Mouse (Mus musculus): ENCODE data around the gene 1700020N01Rik. TPM values are rescaled to one million over a fixed set of nuclear protein-coding genes. Genes with fewer than 3 reads are reported as not detected.

The 1700020N01Rik gene
- polyA plus RNA-seq, 1 experiment from 2014 or later, result 0.26 TPM

DNA sequence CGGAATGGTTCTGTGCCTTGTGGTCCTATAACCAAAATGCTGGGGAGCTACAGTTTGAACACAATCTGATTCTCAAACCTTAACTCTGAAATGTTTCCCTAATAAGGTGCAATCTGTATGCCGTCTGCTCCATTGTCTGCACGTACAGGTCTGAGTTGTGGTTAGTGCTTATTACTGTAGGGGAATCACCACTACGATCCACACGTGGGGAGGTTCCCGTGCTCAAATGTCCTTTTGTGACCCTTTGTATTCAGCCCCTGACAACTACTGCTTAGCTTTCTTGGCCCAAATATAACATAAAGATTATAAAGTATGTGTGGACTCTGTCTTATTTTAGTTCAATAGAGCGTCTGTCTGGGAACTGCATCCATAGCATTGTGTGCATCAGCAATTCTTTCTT, 29.1 kb downstream of the 1700020N01Rik start:
- H3K36me3 ChIP-seq (ENCODE audit: control insufficient read depth, insufficient read depth, low read length), result no peaks in the 10 kb centered on the region
- no peaks in the 10 kb centered on the region for H3K9me3 ChIP-seq (ENCODE audit: control insufficient read depth, low read length)
- 82% methylated on average over 7 of the region's 7 CpGs for WGBS
- no peak overlapping the region for H3K4me3 ChIP-seq (ENCODE audit: control insufficient read depth in 1 of 2, insufficient read depth in 1 of 2, low read depth in 1 of 2, low read length in 2 of 2)
- no peak overlapping the region for H3K4me2 ChIP-seq (ENCODE audit: low read length)
- no peak for ATAC-seq (ENCODE audit: insufficient number of reproducible peaks, insufficient read depth, low FRiP score, low read depth)
- no peak overlapping the region for H3K27ac ChIP-seq (replicated peaks in 1 of 2; ENCODE audit: control insufficient read depth in 1 of 2, insufficient read depth in 1 of 2, low read depth in 2 of 2, low read length in 2 of 2)
- no peaks in the 10 kb centered on the region; a peak in 1 of 4 replicates for H3K4me1 ChIP-seq (ENCODE audit: control insufficient read depth in 2 of 2, insufficient read depth in 2 of 2, low read length in 2 of 2)
- H3K27me3 ChIP-seq (ENCODE audit: control insufficient read depth, insufficient read depth, low read length), result no peaks in the 10 kb centered on the region
- H3K9ac ChIP-seq (ENCODE audit: low read length), result no peak overlapping the region

DNA sequence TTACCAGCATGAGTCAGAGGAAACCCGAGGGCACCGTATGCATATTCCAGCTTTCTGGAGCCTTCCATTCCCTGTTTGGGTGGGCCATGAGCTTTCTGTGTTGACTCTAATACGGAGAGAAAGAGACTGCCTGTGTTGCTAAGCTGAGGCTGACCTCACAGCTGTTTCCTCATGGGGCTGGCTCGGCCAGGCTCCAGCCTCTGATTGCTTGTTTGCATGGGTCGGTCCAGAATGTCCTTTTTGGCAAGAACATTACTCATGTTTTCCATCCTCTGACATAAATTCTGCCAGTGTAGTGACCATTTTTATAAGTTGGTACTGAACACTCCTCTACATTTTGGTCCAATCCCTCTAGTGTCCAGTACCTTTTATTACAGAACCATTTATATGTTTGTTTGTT, 35.6 kb downstream of the 1700020N01Rik start:
- no peak for ATAC-seq (ENCODE audit: insufficient number of reproducible peaks, insufficient read depth, low FRiP score, low read depth)

DNA sequence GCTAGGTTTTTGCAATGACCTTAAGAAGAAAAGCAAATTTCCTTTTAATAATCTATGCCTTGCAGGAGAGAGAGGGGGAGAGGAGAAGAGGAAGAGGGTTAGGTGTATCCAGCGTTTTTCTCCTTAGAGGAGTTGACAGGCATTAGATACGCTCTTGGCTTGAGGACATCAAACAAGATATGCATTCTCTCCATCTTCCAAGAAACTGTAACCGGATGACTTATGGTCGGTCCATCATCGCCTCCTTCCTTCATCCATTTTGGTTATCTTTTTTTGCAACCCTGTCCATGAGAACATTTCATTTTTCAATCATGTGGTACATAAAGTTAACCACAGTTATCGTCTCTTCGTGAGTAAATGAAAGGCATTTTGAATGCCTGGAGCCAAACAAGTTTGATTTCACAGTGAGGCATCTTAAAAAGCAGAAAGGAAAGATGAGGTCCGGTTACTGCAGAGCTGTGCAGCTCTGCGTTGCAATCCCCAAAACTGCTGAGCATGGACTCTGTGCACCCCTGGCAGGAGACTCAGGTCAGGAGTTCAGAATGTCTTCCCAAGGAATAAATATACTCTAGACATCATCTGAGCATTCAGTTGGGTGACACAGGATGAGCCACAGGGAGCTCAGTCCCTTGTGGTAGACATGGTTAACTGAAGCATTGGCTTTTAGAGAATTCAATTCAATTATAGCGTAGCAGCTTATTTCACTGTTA, 36.2 kb downstream of the 1700020N01Rik start:
- H3K4me3 ChIP-seq (ENCODE audit: control insufficient read depth in 1 of 2, insufficient read depth in 1 of 2, low read depth in 1 of 2, low read length in 2 of 2), result no peak overlapping the region
- no peak for ATAC-seq (ENCODE audit: insufficient number of reproducible peaks, insufficient read depth, low FRiP score, low read depth)
- 76% methylated on average over 10 of the region's 10 CpGs for WGBS

More for the DNA sequence above, 35.6 kb downstream of the 1700020N01Rik start:
- Histone ChIP-seq H3K4me3 (ENCODE audit: control insufficient read depth in 1 of 2, insufficient read depth in 1 of 2, low read depth in 1 of 2, low read length in 2 of 2) (no peak overlapping the region), H3K9me3 (ENCODE audit: control insufficient read depth, low read length) (no peaks in the 10 kb centered on the region), H3K4me1 (ENCODE audit: control insufficient read depth in 2 of 2, insufficient read depth in 2 of 2, low read length in 2 of 2) (peaks cover 2 to 8% of the 10 kb centered on the region in 2 experiments; a peak in 1 of 4 replicates), H3K27ac (replicated peaks in 1 of 2; ENCODE audit: control insufficient read depth in 1 of 2, insufficient read depth in 1 of 2, low read depth in 2 of 2, low read length in 2 of 2) (no peak overlapping the region), H3K27me3 (ENCODE audit: control insufficient read depth, insufficient read depth, low read length) (no peaks in the 10 kb centered on the region), H3K36me3 (ENCODE audit: control insufficient read depth, insufficient read depth, low read length) (no peaks in the 10 kb centered on the region), H3K9ac (ENCODE audit: low read length) (no peak overlapping the region), H3K4me2 (ENCODE audit: low read length) (no peak overlapping the region)
- WGBS, result 52% methylated on average over 5 of the region's 5 CpGs

DNA sequence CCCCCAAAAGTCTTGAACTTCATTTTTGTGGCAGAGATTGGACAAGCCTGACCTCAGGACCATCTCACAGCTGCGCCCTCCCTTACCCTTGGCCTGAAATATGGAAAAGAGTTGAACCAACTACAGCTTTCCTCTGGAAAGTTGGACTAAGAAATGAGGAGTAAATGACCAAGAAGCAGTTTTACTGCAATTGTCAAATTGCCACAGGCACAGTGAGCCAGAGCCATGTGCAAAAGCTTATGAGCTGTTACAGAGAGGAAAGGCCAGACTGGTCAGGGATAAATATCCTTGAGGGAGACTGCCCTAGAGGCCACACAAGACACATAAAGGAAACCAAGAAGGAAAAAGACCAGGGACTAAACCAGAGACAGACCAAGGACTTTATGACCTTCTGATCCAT, 38.5 kb downstream of the 1700020N01Rik start:
- ATAC-seq (ENCODE audit: insufficient number of reproducible peaks, insufficient read depth, low FRiP score, low read depth), result no peak
- Histone ChIP-seq H3K27ac (replicated peaks in 1 of 2; ENCODE audit: control insufficient read depth in 1 of 2, insufficient read depth in 1 of 2, low read depth in 2 of 2, low read length in 2 of 2) (no peak overlapping the region), H3K4me2 (ENCODE audit: low read length) (no peak overlapping the region), H3K27me3 (ENCODE audit: control insufficient read depth, insufficient read depth, low read length) (no peaks in the 10 kb centered on the region), H3K4me3 (ENCODE audit: control insufficient read depth in 1 of 2, insufficient read depth in 1 of 2, low read depth in 1 of 2, low read length in 2 of 2) (no peak overlapping the region), H3K4me1 (ENCODE audit: control insufficient read depth in 2 of 2, insufficient read depth in 2 of 2, low read length in 2 of 2) (peaks cover 2 to 19% of the 10 kb centered on the region in 2 experiments; a peak in 2 of 4 replicates), H3K9me3 (ENCODE audit: control insufficient read depth, low read length) (no peaks in the 10 kb centered on the region), H3K36me3 (ENCODE audit: control insufficient read depth, insufficient read depth, low read length) (no peaks in the 10 kb centered on the region), H3K9ac (ENCODE audit: low read length) (no peak overlapping the region)
- WGBS, result 97% methylated on average over 1 of the region's 1 CpGs

More for the DNA sequence above, 36.2 kb downstream of the 1700020N01Rik start:
- Histone ChIP-seq H3K27ac (replicated peaks in 1 of 2; ENCODE audit: control insufficient read depth in 1 of 2, insufficient read depth in 1 of 2, low read depth in 2 of 2, low read length in 2 of 2) (no peak overlapping the region), H3K27me3 (ENCODE audit: control insufficient read depth, insufficient read depth, low read length) (no peaks in the 10 kb centered on the region), H3K36me3 (ENCODE audit: control insufficient read depth, insufficient read depth, low read length) (no peaks in the 10 kb centered on the region), H3K9ac (ENCODE audit: low read length) (no peak overlapping the region), H3K4me2 (ENCODE audit: low read length) (no peak overlapping the region), H3K4me1 (ENCODE audit: control insufficient read depth in 2 of 2, insufficient read depth in 2 of 2, low read length in 2 of 2) (peaks cover 2 to 8% of the 10 kb centered on the region in 2 experiments; a peak in 1 of 4 replicates), H3K9me3 (ENCODE audit: control insufficient read depth, low read length) (no peaks in the 10 kb centered on the region)

DNA sequence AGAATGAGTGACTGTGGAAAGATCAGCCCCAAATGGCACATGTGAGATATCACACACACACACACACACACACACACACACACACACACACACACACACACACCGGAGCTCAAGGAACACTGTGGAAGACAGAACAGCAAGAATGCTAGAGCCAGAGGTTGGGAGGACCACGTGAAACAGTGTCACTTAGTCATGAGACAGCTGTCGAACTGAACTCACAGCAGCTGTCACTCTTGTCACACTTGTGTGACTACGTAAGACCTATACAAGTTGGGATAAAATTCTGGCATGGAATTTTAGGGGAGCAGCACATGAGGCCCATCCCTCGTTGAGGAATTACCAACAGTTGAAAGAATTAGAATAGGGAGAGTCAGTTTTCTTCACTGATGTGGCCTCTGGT, 39.7 kb downstream of the 1700020N01Rik start:
- Histone ChIP-seq H3K27me3 (ENCODE audit: control insufficient read depth, insufficient read depth, low read length) (no peaks in the 10 kb centered on the region), H3K36me3 (ENCODE audit: control insufficient read depth, insufficient read depth, low read length) (no peaks in the 10 kb centered on the region), H3K4me2 (ENCODE audit: low read length) (no peak overlapping the region), H3K27ac (replicated peaks in 1 of 2; ENCODE audit: control insufficient read depth in 1 of 2, insufficient read depth in 1 of 2, low read depth in 2 of 2, low read length in 2 of 2) (no peak overlapping the region), H3K9me3 (ENCODE audit: control insufficient read depth, low read length) (no peaks in the 10 kb centered on the region), H3K4me3 (ENCODE audit: control insufficient read depth in 1 of 2, insufficient read depth in 1 of 2, low read depth in 1 of 2, low read length in 2 of 2) (no peak overlapping the region), H3K9ac (ENCODE audit: low read length) (no peak overlapping the region), H3K4me1 (ENCODE audit: control insufficient read depth in 2 of 2, insufficient read depth in 2 of 2, low read length in 2 of 2) (peaks cover 4 to 21% of the 10 kb centered on the region in 2 experiments)
- 62% methylated on average over 5 of the region's 5 CpGs for WGBS
- ATAC-seq (ENCODE audit: insufficient number of reproducible peaks, insufficient read depth, low FRiP score, low read depth), result no peak

DNA sequence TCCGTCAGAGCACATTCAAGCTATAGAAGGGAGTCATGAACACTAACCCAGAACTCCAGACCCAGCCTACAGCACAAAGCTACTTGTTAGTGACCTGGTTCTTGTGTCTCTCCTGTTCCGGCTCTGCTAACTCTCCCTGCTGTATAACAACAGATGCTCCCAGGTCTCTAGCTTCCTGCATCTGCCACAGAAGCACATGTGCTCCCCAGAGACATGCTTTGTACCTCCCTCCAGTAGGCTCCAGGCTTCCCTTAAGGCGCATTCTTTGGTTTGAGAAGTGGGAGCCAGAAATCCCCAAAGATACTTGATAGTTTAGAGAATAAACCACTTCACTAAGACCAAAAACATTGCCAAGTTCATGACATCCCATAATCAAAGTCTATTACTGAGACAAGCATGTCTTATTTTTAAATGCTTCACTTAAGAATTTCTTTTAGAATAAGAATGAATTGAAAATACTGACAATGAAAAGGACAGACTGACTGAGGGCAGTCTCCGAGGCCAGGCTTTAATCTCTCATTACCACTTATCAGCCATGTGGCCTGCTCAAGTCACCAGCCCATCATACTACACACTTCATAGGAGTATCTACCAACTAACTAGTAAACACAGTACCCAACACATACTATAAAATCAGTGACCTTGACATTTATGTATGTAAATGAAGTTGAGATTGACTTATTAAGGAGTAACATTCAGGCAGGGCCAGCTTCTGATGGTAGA, 43.2 kb downstream of the 1700020N01Rik start:
- no peaks in the 10 kb centered on the region for H3K27me3 ChIP-seq (ENCODE audit: control insufficient read depth, insufficient read depth, low read length)

DNA sequence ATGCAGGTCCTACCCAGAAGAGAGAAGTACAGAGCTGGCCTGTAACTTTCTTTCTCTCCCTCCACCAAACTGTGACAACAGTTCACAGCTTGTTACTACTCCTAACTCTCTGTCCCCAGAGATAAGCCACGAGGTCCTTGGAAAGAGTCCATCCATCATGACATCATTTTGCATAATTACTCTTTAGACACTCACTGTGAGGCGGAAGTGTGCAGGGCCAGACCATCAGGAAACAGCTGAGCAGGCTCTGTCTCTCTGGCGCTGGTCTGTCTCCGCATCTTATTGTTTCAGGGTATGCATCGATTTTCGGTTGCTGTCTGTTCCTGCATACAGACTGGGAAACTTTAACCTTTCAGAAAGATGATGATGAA, 43.8 kb downstream of the 1700020N01Rik start:
- H3K27ac ChIP-seq (replicated peaks in 1 of 2; ENCODE audit: control insufficient read depth in 1 of 2, insufficient read depth in 1 of 2, low read depth in 2 of 2, low read length in 2 of 2), result peak overlapping the region in 1 of 2 experiments; percentile 29; a peak in 2 of 4 replicates
- H3K4me1 ChIP-seq (ENCODE audit: control insufficient read depth in 2 of 2, insufficient read depth in 2 of 2, low read length in 2 of 2), result peaks cover 3 to 13% of the 10 kb centered on the region in 2 experiments
- 30% methylated on average over 6 of the region's 6 CpGs for WGBS
- H3K9me3 ChIP-seq (ENCODE audit: control insufficient read depth, low read length), result no peaks in the 10 kb centered on the region
- no peaks in the 10 kb centered on the region for H3K27me3 ChIP-seq (ENCODE audit: control insufficient read depth, insufficient read depth, low read length)
- H3K4me3 ChIP-seq (ENCODE audit: control insufficient read depth in 1 of 2, insufficient read depth in 1 of 2, low read depth in 1 of 2, low read length in 2 of 2), result no peak overlapping the region
- peak; percentile 78 for ATAC-seq (ENCODE audit: insufficient number of reproducible peaks, insufficient read depth, low FRiP score, low read depth)
- no peak overlapping the region for H3K4me2 ChIP-seq (ENCODE audit: low read length)
- H3K36me3 ChIP-seq (ENCODE audit: control insufficient read depth, insufficient read depth, low read length), result no peaks in the 10 kb centered on the region
- H3K9ac ChIP-seq (ENCODE audit: low read length), result no peak overlapping the region

More for the DNA sequence above, 43.2 kb downstream of the 1700020N01Rik start:
- Histone ChIP-seq H3K4me3 (ENCODE audit: control insufficient read depth in 1 of 2, insufficient read depth in 1 of 2, low read depth in 1 of 2, low read length in 2 of 2) (no peak overlapping the region), H3K36me3 (ENCODE audit: control insufficient read depth, insufficient read depth, low read length) (no peaks in the 10 kb centered on the region), H3K4me1 (ENCODE audit: control insufficient read depth in 2 of 2, insufficient read depth in 2 of 2, low read length in 2 of 2) (peaks cover 3 to 16% of the 10 kb centered on the region in 2 experiments), H3K4me2 (ENCODE audit: low read length) (no peak overlapping the region), H3K27ac (replicated peaks in 1 of 2; ENCODE audit: control insufficient read depth in 1 of 2, insufficient read depth in 1 of 2, low read depth in 2 of 2, low read length in 2 of 2) (no peak overlapping the region; a peak in 1 of 4 replicates), H3K9ac (ENCODE audit: low read length) (no peak overlapping the region), H3K9me3 (ENCODE audit: control insufficient read depth, low read length) (no peaks in the 10 kb centered on the region)
- no peak for ATAC-seq (ENCODE audit: insufficient number of reproducible peaks, insufficient read depth, low FRiP score, low read depth)
- WGBS, result 67% methylated on average over 4 of the region's 4 CpGs

Measured in heart, embryonic 14.5 days (tissue).